Mouse (Mus musculus) ES-E14 (cell line): Measurements from ENCODE around the gene Dlgap1. TPM values are rescaled to one million over a fixed set of nuclear protein-coding genes. Genes with fewer than 3 reads are reported as not detected.
A peak's percentile ranks its signal among the peaks of the same experiment; 100 is the strongest.

ENCODE experiments used
- DNase-seq: peaks from one replicate; pipeline ENCODE4 v3.0.0-alpha.2; 2013; ENCODE audit warnings: low read depth, low spot score
- H3K27ac ChIP-seq: 2 replicates; pipeline ENCODE4 v1.5.1; 2012; ENCODE audit warnings: low read depth, mild to moderate bottlenecking, low read length, moderate library complexity, mixed read lengths; ENCODE audit not compliant: poor library complexity, insufficient read depth, severe bottlenecking
- H3K36me3 ChIP-seq: 2 replicates; pipeline ENCODE4 v1.6.1; 2012; ENCODE audit warnings: mild to moderate bottlenecking, low read length, moderate library complexity, mixed read lengths; ENCODE audit not compliant: control insufficient read depth, poor library complexity, insufficient read depth, severe bottlenecking
- H3K4me1 ChIP-seq, 2 experiments: fragments of 150-350 bp in 1 of 2; sonication (generic) in 1 of 2; 2 replicates each; pipeline ENCODE4 v1.6.1; 2012; ENCODE audit warnings: low read length in 2 of 2, mild to moderate bottlenecking in 1 of 2, mixed read lengths in 1 of 2; ENCODE audit not compliant: control insufficient read depth in 2 of 2, insufficient read depth in 2 of 2, poor library complexity in 1 of 2
- H3K4me3 ChIP-seq, 2 experiments: fragments of 150-350 bp in 1 of 2; sonication (generic) in 1 of 2; 2 replicates each; pipeline ENCODE4 v1.5.1; 2012; ENCODE audit warnings: low read length in 2 of 2, low read depth in 1 of 2, mild to moderate bottlenecking in 1 of 2, mixed read lengths in 1 of 2; ENCODE audit not compliant: insufficient read depth in 1 of 2, poor library complexity in 1 of 2, severe bottlenecking in 1 of 2
- H3K9ac ChIP-seq: 2 replicates; pipeline ENCODE4 v1.6.1; 2012; ENCODE audit warnings: low read depth, mild to moderate bottlenecking, low read length, mixed read lengths; ENCODE audit not compliant: poor library complexity, insufficient read depth, severe bottlenecking
- H3K9me3 ChIP-seq: fragments of 150-350 bp; sonication (generic); 2 replicates; pipeline ENCODE4 v1.6.1; 2012; ENCODE audit warnings: low read depth, mild to moderate bottlenecking, low read length; ENCODE audit not compliant: control insufficient read depth, insufficient read depth
- CHD2 ChIP-seq: IDR thresholded peaks from 2 replicates; pipeline ENCODE4 v1.6.1; 2014; ENCODE audit warnings: mild to moderate bottlenecking, low read depth, low read length, inconsistent platforms
- HCFC1 ChIP-seq: IDR thresholded peaks from 2 replicates; pipeline ENCODE4 v1.6.1; 2012; ENCODE audit warnings: low read length, inconsistent platforms, borderline replicate concordance; ENCODE audit not compliant: insufficient read depth
- MAFK ChIP-seq: IDR thresholded peaks from 2 replicates; pipeline ENCODE4 v1.6.1; 2014; ENCODE audit warnings: mild to moderate bottlenecking, low read depth, low read length, inconsistent platforms; ENCODE audit not compliant: insufficient read depth
- ZC3H11A ChIP-seq: IDR thresholded peaks from 2 replicates; pipeline ENCODE4 v1.6.1; 2012; ENCODE audit warnings: low read depth, mild to moderate bottlenecking, inconsistent platforms, low read length, borderline replicate concordance
- ZNF384 ChIP-seq: IDR thresholded peaks from 2 replicates; pipeline ENCODE4 v1.6.1; 2012; ENCODE audit warnings: low read depth, low read length, inconsistent platforms
- in situ Hi-C, 2 experiments: fragments of 600-800 bp; cut with MboI; formaldehyde crosslinking; loops; one replicate each; pipeline ENCODE4 v1.15.1; 2025; ENCODE audit warnings: low sequenced_read_pairs in 2 of 2, inconsistent platforms in 1 of 2; ENCODE audit not compliant: unreplicated experiment in 2 of 2
- total RNA-seq: library from RNA; depleted of rRNA; stranded (reverse); fragments of 300-350 nt; gene quantifications from 2 replicates; pipeline ENCODE4 v1.2.3, GENCODE M21; 2012

Gene Dlgap1
- total RNA-seq, 1 experiment, result 0.94 TPM

DNA sequence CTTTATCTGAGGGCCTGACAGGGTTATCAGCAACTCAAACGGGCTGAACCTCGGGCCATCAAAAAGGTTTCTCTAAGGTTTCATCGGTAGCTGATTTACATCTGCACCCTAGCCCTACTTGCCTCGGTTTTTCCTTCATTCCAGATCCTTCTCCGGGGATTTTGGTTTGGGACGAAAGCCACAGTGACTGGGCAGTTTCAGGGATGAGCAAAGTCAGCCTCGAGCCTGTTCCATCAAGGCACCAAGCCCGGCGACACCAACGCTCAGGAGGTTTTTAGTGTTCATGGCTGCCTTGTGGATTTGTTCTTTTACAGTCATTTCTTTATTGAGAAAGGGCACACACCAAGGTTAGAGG is 779.6 kb downstream of the Dlgap1 start:
- H3K4me3 ChIP-seq, result peak overlapping the region; percentile 15 to 54
- H3K4me1 ChIP-seq, result peaks cover 14 to 23% of the 10 kb centered on the region in 2 experiments
- peak overlapping the region; percentile 84 for H3K9ac ChIP-seq
- H3K9me3 ChIP-seq, result no peaks in the 10 kb centered on the region
- DNase-seq, result no peak
- peak overlapping the region; percentile 99 for H3K27ac ChIP-seq
- TF ChIP-seq ZC3H11A (no peak), MAFK (peak; percentile 73), HCFC1 (no peak), CHD2 (no peak)
- in situ Hi-C loops, result no loop called here
- H3K36me3 ChIP-seq, result no peaks in the 10 kb centered on the region

- H3K27ac ChIP-seq, result peak overlapping the region; percentile 99
- peaks cover 15 to 27% of the 10 kb centered on the region in 2 experiments for H3K4me1 ChIP-seq
Measured at GRCm38 (mm10) chr17:70748964-70749650, 780.2 kb downstream of the Dlgap1 start.

GRCm38 (mm10) chr17:70750236-70751160 is 781.6 kb downstream of the Dlgap1 start:
- in situ Hi-C loops, result no loop called here
- Histone ChIP-seq H3K36me3 (no peaks in the 10 kb centered on the region), H3K4me1 (peaks cover 18 to 22% of the 10 kb centered on the region in 2 experiments), H3K27ac (peak overlapping the region; percentile 99), H3K9ac (peak overlapping the region; percentile 63), H3K4me3 (peak overlapping the region; percentile 76 to 84), H3K9me3 (no peaks in the 10 kb centered on the region)
- TF ChIP-seq HCFC1 (no peak), ZNF384 (no peak), MAFK (no peak), ZC3H11A (no peak), CHD2 (no peak)
- DNase-seq, result no peak

More at GRCm38 (mm10) chr17:70748964-70749650, 780.2 kb downstream of the Dlgap1 start:
- 0 out of 4 replicates have a peak overlapping the region, but pooled peaks of 1 of the 2 experiments have one; percentile 15 for H3K4me3 ChIP-seq
- in situ Hi-C loops, result no loop called here
- TF ChIP-seq CHD2, result no peak
- no peak for TF ChIP-seq MAFK
- TF ChIP-seq ZNF384, result no peak
- TF ChIP-seq HCFC1, result no peak
- no peak for TF ChIP-seq ZC3H11A
- no peaks in the 10 kb centered on the region for H3K36me3 ChIP-seq
- DNase-seq, result no peak
- no peaks in the 10 kb centered on the region for H3K9me3 ChIP-seq
- peak overlapping the region; percentile 84; the same call in 1 of the 2 replicates for H3K9ac ChIP-seq

GRCm38 (mm10) chr17:70751161-70751651 is 782.3 kb downstream of the Dlgap1 start:
- Histone ChIP-seq H3K27ac (peak overlapping the region; percentile 99), H3K36me3 (no peaks in the 10 kb centered on the region), H3K9me3 (no peaks in the 10 kb centered on the region), H3K4me1 (peaks cover 16 to 18% of the 10 kb centered on the region in 2 experiments), H3K9ac (peak overlapping the region; percentile 90), H3K4me3 (peak overlapping the region; percentile 76 to 84)
- DNase-seq, result no peak
- in situ Hi-C loops, result no loop called here
- TF ChIP-seq ZC3H11A (no peak), CHD2 (no peak), HCFC1 (0 out of 2 replicates have a peak, but pooled peaks have one; percentile 8), MAFK (no peak), ZNF384 (no peak)
